Mouse (Mus musculus) urinary bladder, postnatal 14 days (tissue): ENCODE data around the gene Ntm.

ENCODE experiments used
- DNase-seq: peaks from one replicate; pipeline ENCODE4 v3.0.0; 2021; ENCODE audit warnings: low spot score

The Ntm gene

GRCm38 (mm10) chr9:29802071-29802705, 160.8 kb downstream of the Ntm start:
- DNase-seq = no peak

- DNase-seq = no peak
These were observed 166.7 kb downstream of the Ntm start for GRCm38 (mm10) chr9:29796281-29796680.

- DNase-seq = no peak
These were observed 171.6 kb downstream of the Ntm start for GRCm38 (mm10) chr9:29791199-29791915.

- DNase-seq = no peak
These were observed 172.9 kb downstream of the Ntm start for GRCm38 (mm10) chr9:29790017-29790416.

GRCm38 (mm10) chr9:29788855-29789254, 174.1 kb downstream of the Ntm start:
- no peak for DNase-seq

GRCm38 (mm10) chr9:29787408-29787807, 175.5 kb downstream of the Ntm start:
- no peak for DNase-seq

GRCm38 (mm10) chr9:29782697-29783096, 180.2 kb downstream of the Ntm start:
- no peak for DNase-seq

GRCm38 (mm10) chr9:29779739-29780138, 183.2 kb downstream of the Ntm start:
- DNase-seq = no peak

- DNase-seq = no peak
These were observed 186.0 kb downstream of the Ntm start for GRCm38 (mm10) chr9:29776951-29777350.

- no peak for DNase-seq
These were observed 186.4 kb downstream of the Ntm start for GRCm38 (mm10) chr9:29776542-29776941.

GRCm38 (mm10) chr9:29776030-29776429, 186.9 kb downstream of the Ntm start:
- no peak for DNase-seq

- DNase-seq = no peak
These were observed 190.1 kb downstream of the Ntm start for GRCm38 (mm10) chr9:29772625-29773388.

- no peak for DNase-seq
These were observed 191.1 kb downstream of the Ntm start for GRCm38 (mm10) chr9:29771870-29772269.

- DNase-seq = no peak
These were observed 191.7 kb downstream of the Ntm start for GRCm38 (mm10) chr9:29771071-29771785.

GRCm38 (mm10) chr9:29769361-29769760, 193.6 kb downstream of the Ntm start:
- DNase-seq = no peak

GRCm38 (mm10) chr9:29765990-29766980, 196.7 kb downstream of the Ntm start:
- no peak for DNase-seq

- DNase-seq = no peak
These were observed 199.6 kb downstream of the Ntm start for GRCm38 (mm10) chr9:29763338-29763737.

- no peak for DNase-seq
These were observed 200.9 kb downstream of the Ntm start for GRCm38 (mm10) chr9:29761952-29762586.

- DNase-seq = no peak
These were observed 201.4 kb downstream of the Ntm start for GRCm38 (mm10) chr9:29761511-29761910.

- no peak for DNase-seq
These were observed 203.0 kb downstream of the Ntm start for GRCm38 (mm10) chr9:29759940-29760339.

GRCm38 (mm10) chr9:29759060-29759459, 203.9 kb downstream of the Ntm start:
- no peak for DNase-seq
